Mouse (Mus musculus): Measurements from ENCODE around the gene Mlip. TPM values are rescaled to one million over a fixed set of nuclear protein-coding genes. Genes with fewer than 3 reads are reported as not detected.
"Not testable (repeated sequence)": the region's sequence is repeated elsewhere in the genome, so short reads cannot be mapped to it uniquely, and the experiment has no call there.

Gene Mlip
- total RNA-seq (2021): 1 to 10 TPM; 2.4 to 3.8 TPM
- long read RNA-seq, experiment 1: 0 reads
- long read RNA-seq, experiment 2: 0 reads

DNA sequence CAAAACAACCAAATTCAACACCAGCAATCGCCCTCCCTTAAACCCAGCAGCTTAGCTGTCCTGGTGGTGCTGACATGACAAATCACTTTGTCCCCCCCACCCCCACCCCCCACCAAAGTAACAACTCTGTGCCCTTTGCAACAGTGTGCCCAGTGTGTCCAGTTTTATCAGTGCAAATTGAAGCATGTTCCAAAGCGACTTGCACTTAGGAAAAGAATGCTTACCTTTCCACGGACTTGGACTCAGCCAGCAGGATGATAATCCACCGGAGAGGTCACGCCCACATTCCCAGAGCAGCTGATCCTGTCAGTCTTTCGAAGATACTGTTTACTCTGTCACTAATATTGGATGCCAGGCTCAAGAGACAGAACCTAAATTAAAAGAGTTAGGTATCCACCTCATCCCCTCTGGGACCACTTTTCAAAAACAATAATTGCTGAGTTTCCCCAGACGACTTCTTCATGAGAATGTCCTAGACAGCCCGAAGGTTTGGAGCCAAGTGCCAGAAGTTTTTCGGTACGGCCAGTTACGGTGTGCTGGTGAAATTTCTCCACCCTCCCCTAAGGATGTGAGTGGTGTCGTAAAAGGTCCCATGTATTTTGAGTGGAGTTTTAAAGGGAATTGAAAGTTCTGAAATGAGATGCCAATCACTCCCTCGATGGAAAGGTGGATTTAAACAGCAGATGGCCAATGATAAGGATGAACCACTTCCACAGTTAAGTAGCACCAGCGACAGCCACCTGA, at the start of gene Mlip:
Gene Mlip, minus strand, starts transcription at position 538 of the 744 bp plus-strand sequence.
- DNase-seq (ENCODE audit: low spot score in 2 of 2): no peak

DNA sequence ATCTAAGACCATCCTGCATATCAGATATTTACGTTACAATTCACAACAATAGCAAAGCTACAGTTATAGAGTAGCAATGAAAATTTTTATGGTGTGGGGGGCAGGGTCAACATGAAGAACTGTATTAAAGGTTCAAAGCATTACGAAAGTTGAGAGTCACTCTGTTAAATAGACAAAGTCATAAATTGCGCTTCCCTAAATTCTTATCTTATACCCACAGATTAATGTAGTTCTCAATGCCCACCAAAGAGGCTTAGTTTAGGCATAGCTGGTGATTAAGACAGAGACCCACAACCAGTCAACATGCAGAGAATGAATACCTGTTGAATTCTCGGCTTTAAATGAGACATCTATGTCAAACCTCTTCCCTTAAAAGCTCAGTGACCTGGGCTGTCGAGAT, 47.0 kb upstream of the Mlip start:
- no peak for DNase-seq (ENCODE audit: low spot score in 2 of 2)

DNA sequence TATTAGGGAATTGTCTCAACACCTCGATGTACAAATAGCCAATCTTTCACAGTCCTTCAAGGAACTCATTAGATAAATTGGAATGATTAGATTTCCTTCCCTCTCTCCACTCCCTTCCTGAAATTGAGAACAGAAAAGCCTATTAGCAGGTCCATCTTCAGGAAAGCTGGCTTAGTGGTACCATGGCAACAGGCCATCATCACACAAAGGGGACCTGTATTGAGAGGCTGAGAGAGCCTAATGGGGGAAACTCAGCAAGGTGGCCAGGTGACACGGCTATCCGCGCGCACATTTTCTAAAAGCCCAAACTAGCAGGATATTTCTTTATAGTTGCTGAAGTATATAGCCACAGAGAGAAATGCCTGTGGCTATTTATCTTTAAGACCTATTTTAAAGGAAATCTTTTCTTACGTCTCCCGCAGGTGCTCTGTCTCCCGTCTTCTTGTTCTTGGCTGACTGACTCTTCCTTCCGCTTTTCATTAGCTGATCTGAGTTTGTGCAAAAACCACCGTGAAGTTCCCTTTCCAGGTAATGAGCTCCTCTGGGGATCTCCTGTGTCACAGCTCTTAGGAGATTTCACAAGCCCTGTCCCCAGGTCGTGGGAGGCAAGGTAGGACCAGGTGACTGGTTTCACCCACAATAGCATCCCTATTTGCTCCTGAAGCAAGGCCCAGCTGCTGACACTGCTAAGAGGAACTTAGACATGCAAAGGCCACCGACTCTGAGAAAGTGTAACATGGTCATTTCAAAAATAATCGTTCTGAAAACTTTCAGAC, 46.3 kb upstream of the Mlip start:
- no peak for DNase-seq (ENCODE audit: low spot score in 2 of 2)

DNA sequence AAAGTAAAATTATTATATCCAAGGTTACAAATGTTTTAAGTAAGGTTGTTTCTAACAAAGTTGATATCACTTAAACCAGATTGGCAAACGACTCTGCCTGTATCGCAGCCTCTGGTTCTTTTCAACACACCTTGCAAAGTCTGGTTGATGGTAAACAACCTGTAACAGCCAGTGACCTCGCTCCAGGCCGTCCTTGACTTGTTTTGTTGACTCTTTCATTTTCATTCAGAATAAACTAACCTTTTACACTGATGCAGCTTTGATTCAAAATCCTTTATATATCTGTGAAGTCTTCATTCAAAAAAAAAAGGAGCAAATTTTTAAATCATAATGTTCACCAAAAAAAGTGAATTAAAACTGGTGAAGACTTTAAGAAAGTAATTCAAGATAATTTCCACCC, 44.3 kb upstream of the Mlip start:
- no peak for DNase-seq (ENCODE audit: low spot score in 2 of 2)

DNA sequence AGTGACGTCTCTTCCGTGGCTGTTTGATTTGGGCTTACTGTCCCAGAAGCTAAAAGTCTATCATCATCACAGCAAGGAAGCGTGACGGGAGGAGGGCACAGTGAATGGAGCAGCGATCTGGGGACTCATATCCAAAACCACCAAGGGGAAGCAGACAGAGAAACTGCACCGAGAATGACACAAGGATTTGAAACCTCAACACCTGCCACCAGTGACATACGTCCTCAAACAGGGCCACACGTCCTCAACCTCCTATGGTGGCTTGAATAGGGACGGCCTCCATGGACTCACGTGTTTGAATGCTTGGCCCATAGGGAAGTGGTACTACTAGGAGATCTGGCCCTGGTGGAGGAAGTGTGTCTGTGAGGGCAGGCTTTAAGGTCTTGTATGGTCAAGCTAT, 38.5 kb upstream of the Mlip start:
- DNase-seq (ENCODE audit: low spot score in 2 of 2): no peak

DNA sequence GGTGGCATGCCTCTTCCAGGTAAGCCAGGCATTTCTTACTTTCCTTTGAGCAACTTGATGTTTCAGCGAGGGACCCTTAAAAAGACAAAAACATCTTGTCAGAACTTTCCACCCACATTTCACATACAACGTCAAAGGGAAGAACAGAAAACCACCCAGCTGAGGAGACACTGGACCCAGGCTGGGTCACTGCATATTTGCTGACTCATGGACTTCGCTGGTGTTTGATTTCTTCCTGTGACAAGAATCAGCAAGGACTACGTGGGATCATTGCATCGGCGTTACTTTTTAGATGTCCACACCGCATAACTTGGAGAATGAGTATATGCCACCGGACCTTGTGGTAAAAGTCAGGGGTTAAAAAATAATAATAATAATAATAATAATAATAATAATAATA, 36.2 kb upstream of the Mlip start:
- DNase-seq (ENCODE audit: low spot score in 2 of 2): no peak

DNA sequence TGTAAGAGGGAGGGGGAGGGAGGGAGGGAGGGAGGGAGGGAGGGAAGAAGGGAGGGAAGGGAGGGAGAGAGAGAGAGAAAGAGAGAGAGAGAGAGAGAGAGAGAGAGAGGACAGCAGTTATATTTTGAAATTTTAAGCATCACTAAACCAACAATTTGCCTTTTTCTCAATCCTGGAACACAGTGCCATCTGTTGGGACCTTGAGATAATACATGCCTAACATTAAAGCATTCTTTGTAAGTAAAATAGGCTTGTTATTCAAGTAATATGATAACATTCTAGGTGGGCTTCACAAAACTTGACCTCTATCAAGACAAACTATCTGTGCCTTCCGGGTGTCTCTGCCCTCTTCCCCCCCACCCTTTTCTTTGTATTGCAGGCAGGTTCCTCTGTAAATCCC, 34.0 kb upstream of the Mlip start:
- no peak for DNase-seq (ENCODE audit: low spot score in 2 of 2)

DNA sequence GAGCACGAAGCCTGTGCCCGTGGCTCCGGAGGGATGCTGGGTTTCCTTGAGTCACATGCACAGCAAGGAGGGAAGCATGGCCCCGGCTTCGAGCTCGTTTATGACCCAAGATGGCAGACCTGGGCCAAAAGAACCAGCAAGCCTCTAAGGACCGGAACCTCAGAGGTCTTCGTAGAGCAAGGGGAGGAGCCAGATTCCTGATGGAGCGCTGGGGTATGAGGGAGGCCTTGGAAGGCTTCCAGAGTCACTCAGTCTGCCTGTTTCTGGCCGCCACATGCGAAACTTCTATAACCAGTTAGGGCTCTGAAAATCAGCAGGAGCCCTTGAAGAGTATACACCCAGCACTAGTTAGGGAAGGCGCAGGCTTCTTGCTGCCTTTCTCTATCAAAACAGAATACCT, 32.8 kb upstream of the Mlip start:
- DNase-seq (ENCODE audit: low spot score in 2 of 2): no peak

DNA sequence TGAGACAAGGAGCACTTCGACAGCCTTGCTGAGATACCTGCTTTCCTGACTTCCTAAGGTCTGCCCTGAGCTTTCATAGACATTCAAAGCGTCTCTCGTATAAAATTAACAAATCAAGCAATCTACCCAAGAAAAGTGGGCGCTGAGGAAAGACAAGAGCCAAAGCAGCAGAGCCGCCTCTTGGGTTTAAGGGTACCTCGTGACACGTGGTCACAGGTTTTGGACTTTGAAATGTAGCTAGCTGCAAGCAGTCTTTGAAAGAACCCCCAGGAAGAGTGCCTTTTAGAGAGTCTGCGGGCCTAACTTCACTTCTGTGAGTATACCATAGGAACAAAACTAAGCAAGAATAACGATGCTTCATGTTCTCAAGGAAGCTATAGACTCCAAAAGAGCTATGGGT, 31.9 kb upstream of the Mlip start:
- no peak for DNase-seq (ENCODE audit: low spot score in 2 of 2)

DNA sequence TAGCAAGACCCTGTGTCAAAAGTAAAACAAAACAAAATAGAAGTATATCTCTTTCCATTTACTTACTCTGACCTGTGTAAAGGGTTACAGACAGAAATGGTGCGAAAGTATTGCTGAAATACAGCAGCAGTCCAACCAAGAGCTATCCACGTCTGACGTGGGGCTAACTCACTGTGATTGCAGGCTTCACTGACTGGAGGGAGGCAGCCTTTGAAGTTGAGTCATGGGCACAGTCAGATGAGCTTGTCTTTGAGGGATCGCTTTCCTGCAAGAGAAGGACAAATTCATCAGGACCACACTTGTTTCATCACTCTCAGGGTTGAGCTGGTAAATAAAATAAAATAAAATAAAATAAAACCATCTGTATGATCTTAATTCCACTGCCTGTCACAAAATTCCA, 31.2 kb upstream of the Mlip start:
- no peak for DNase-seq (ENCODE audit: low spot score in 2 of 2)

DNA sequence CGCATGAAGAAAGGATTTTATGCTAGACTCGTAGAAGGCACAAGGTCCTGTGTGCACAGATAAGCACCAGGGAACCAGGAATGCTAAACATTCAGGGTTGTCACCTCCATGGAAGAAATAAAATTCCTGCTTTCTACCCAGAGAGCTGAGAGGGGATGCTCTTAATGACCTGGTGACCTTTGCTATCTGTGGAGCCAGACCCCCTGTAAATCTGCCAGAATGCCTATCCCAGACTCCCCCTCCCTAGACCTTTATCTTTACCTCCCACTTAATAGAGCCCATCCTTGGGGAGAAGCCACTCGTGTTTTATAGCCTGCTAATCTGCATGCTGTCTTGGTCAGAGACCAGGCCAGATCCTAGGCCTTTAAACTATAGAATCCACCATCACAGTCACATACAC, 29.7 kb upstream of the Mlip start:
- DNase-seq (ENCODE audit: low spot score in 2 of 2): no peak

DNA sequence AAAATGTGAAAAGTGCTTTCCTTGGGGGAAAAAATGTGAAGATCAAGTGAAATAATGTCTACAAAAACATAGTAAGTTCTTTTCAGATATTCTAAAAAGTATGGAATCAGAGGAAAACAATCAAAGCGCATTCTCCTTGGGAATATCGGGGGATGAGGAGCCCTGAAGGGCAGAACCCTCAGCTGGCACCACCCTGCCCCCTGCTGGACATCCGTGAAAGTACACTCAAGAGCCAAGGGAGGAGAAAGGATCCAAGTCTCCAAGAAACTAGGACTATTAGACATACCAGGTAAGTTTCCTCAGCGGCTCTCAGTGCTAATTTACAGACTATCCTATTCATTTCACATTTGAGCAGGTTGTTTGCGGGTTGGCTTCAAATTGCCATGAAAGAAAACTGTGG, 28.8 kb upstream of the Mlip start:
- peak; percentile 40 to 52 for DNase-seq (ENCODE audit: low spot score in 2 of 2)

DNA sequence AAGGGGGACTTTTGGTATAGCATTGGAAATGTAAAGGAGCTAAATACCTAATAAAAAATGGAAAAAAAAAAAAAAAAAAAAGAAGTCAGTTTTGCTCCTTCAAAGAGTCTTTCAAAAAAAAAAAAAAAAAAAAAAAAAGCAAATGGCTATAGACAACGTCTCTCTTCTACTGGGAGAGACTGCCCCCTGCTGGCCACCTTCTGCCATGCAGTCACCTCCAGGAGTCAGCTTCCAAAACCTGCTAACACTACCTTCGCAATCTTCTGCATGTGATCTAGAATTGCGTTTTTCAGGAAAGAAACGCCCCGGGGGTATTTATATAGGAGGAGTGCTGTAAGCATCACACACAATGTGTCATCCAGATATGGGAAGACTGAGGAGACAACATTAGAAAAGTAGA, 26.9 kb upstream of the Mlip start:
- peak; percentile 31 to 35 for DNase-seq (ENCODE audit: low spot score in 2 of 2)

DNA sequence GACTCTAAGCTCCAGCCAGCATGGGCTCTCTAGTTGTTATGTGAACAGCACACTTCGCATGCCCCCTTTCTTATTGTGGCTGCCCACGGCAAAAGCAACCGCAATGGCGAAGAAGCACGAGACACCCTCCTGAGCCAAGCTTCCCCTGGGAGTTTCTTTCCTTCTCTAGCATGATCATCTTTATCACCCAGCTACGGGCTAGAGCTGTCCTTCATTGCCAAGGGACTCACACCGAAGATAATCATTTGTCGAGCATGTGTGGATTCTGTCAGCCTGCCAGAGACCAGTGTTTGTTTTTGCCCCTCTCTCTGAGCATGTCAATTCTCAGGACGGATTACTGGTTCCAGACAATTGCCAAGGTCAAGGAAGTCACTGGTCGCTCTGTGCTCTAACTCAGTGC, 24.9 kb upstream of the Mlip start:
- DNase-seq (ENCODE audit: low spot score in 2 of 2): no peak

DNA sequence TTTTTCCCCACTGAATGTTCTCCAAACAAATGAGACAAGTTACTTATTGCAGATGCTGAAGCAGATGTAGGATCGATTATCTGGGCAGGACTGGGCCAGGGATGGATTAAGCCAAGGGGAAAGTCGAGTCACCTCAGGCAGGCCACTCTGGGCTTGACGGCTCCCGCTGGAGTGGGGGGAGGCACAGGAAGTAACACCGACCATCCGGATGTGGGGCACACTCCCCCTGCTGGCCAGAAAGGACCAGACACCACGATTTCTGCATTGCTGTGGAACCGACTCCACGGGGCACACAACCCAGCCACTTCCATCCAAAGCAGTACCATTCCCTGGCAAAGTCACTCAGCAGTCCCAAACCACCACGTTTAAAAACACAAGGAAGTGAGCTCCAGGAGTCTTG, 24.3 kb upstream of the Mlip start:
- DNase-seq (ENCODE audit: low spot score in 2 of 2): no peak

DNA sequence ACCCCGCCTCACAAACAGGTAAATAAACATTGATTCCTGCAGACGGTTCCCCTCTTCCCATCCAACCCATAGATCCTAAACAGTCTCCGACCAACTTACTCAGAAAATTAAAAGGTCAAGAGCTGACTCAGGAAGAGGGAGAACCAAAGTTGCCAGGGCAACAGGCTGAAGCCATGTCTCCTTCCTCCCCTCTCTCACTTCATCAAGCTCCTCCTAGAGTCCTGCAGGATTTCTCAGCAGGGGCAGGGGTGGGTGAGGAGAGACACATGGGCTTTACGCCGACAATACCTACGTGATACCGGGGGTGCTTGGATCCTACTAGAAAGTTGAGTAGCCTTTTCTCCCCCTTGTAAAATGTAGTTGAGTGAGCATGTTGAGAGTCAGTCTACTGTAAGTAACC, 23.8 kb upstream of the Mlip start:
- no peak for DNase-seq (ENCODE audit: low spot score in 2 of 2)

DNA sequence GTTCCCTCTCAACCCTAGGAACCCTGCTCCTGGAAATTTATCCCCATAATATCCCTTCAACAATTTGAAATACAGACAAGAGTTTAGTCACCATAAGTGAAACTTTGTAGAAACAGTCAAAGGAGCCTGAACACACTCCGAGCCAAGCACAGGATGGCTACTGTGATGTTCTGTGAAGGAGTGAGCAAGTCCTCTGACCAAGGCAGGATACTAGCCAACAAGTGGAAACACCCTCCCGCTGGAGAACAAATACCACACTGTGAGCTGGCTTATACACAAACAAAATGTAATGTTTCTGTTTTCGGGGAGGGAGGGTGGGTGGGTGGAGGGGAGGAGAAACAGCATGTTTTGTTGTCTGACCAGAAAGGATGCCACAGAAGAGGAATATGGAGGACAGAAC, 17.9 kb upstream of the Mlip start:
- DNase-seq (ENCODE audit: low spot score in 2 of 2): no peak

DNA sequence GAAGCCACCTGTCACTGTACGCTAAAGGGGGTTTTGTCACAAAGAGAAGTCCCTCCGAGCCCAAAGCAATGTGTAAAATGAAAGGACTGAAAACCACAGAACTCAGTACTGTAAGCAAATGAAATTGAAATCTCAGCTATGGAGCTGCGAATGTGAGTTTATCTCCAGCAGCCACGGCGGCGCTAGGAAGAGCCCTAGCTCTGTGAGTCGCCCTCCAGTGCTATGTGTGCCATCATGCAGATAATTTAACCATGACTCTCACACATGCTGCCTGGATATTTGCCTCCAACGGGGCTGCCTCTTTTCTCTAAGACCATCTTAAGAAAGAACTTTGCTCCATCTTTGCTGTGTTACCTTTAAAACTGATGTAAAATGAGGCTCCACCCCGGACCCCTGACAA, 16.5 kb upstream of the Mlip start:
- no peak for DNase-seq (ENCODE audit: low spot score in 2 of 2)

DNA sequence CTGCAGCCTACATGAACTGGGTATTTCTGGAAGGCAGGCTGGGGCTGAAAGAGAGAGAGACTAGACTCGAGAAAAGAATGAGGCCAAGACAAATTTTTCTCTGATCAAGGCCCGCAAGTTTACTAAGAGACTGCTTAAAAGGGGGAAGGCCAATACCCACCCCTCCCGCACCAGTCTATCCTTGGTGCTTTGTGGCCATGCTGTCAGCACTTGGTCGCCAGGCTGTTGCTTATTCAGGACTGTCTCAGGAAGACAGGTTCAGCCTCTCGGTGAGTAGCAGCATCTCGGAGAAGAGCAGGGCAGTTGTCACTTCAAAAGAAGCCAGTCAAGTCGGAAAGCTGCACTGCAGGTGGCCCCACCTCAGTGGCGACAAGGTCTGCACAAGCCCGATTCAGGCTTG, 11.9 kb upstream of the Mlip start:
- DNase-seq (ENCODE audit: low spot score in 2 of 2): not testable (repeated sequence)

DNA sequence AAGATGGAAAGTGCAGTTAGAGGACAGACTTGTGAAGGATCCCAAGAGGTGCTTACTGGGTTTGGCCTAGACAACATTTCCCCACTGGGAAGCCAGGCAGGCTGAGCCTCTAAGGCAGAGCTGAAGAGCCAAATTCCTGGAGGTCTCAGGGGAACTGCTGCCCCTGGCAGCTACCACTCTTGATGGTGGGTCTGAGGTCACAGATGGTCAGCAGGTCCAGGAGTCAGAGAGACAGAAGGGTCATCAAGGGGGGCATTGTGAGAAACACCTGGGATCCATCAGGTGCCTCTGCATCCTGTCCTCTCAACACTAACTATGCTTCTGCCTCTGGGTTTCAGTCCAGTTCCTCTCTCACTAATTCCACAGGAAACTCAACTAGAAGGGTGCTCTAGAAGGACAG, 10.1 kb upstream of the Mlip start:
- no peak for DNase-seq (ENCODE audit: low spot score in 2 of 2)

DNA sequence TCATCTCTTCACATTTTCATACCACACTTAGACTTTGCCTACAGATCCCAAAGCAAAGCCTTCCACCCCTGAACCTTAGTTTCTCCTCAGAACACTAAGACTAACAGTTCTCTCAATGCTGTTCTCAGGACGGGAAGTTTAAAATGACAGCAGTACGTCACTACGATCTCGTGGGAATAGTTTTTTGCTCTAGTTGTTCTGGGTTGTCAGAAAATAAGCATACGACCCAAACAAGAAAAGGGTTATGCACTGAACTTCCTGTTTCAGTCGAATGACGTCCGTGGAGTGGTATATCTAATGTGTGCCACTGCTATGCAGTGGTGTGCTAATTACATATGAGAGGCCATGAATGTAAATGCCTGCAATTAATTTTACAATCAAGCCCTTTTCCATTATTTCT, 7.9 kb upstream of the Mlip start:
- no peak for DNase-seq (ENCODE audit: low spot score in 2 of 2)

DNA sequence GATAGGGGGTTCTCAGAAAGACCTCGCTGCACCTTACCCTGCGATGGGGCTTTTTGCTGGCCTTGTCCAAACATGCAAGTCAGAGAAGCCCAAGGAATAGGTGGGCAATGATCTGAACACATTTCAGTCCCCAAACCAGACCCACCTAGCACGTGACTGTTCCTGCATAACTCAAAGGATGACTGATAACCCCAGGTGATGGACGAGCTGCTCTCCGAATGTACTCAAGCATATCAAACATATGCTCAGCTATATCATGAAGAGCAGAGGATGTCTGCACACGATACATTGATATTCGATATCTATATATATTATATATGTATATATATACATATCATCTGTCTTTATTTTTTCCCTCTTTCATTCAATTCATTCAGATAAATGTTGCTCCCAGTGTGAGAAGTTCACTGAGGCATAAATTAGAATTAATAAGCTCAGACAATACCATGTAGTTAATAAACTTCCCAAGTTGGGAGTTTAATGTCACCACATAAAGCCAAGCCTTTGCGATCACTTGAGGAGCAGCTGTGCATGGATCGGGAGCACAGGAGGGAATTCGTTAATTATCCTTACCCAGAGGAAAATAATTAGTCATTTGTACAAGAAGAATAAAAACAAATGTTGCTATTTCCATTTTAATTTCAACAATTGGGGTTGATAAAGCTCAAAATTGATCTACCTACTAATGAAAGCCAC, 6.7 kb upstream of the Mlip start:
- DNase-seq (ENCODE audit: low spot score in 2 of 2): no peak
